In genomic region chr17:33746011-33746410, GRCm38 (mm10) we compare ENCODE assay signal across 8 mouse cellular contexts. TPM values are rescaled to one million over a fixed set of nuclear protein-coding genes. Genes with fewer than 3 reads are reported as not detected.
A peak's percentile ranks its signal among the peaks of the same experiment; 100 is the strongest.
DNase-seq lines count a peak whose midpoint lies in the region; ATAC-seq and TF ChIP-seq lines count a peak whose summit lies in the region.
"Had no signal": no experiment of that assay in that cellular context is flagged by ENCODE, and none has a peak within 500 bp of the region (broad histone marks: within the 10 kb centered on the region; RNA-seq: fewer than 3 reads in every experiment).

No protein-coding gene starts in this region.

- no peak overlapping the region for H3K4me2 ChIP-seq in midbrain, postnatal 0 days (ENCODE audit: low read depth, low read length, poor library complexity, severe bottlenecking)
- H3K4me2 ChIP-seq in intestine, embryonic 14.5 days (ENCODE audit: low read length): no peak overlapping the region

- TF ChIP-seq CTCF in midbrain, postnatal 0 days (IDR thresholded peaks at IDR 0.05): peak; percentile 70
- peak; percentile 78 for TF ChIP-seq CTCF in cortical plate, adult 2 months (IDR thresholded peaks at IDR 0.05; ENCODE audit: extremely low read depth, insufficient read depth, low read length)

- DNase-seq in midbrain, postnatal 0 days (ENCODE audit: low spot score): peak; percentile 56
- no peak for DNase-seq in midbrain, embryonic 10.5 days (ENCODE audit: low spot score)
- DNase-seq in intestine, embryonic 14.5 days (ENCODE audit: low spot score): no peak
- peak; percentile 51 to 57 for DNase-seq in lung, postnatal 4 days
- DNase-seq in thymus, postnatal 14 days: no peak
- no peak for DNase-seq in cerebellum, adult 9-10 months

- peaks cover 29% of the 10 kb centered on the region for H3K36me3 ChIP-seq in midbrain, postnatal 0 days (ENCODE audit: insufficient read depth, low read length)
- H3K36me3 ChIP-seq in midbrain, embryonic 10.5 days: peaks cover 62% of the 10 kb centered on the region
- peaks cover 48% of the 10 kb centered on the region for H3K36me3 ChIP-seq in intestine, embryonic 14.5 days (ENCODE audit: control insufficient read depth, insufficient read depth, low read length)

- H3K4me1 ChIP-seq in midbrain, postnatal 0 days (ENCODE audit: insufficient read depth, low read length): no peaks in the 10 kb centered on the region
- no peaks in the 10 kb centered on the region for H3K4me1 ChIP-seq in midbrain, embryonic 10.5 days
- H3K4me1 ChIP-seq in cortical plate, adult 2 months (ENCODE audit: control insufficient read depth, insufficient read depth, low read length): peaks cover 3% of the 10 kb centered on the region; the same call in 1 of the 2 replicates
- H3K4me1 ChIP-seq in intestine, embryonic 14.5 days (replicated peaks; ENCODE audit: control insufficient read depth, insufficient read depth, low read length): no peaks in the 10 kb centered on the region

- H3K9me3 ChIP-seq in midbrain, postnatal 0 days (ENCODE audit: low read length): no peaks in the 10 kb centered on the region
- H3K9me3 ChIP-seq in midbrain, embryonic 10.5 days (replicated peaks): peaks cover 8% of the 10 kb centered on the region; the same call in 1 of the 2 replicates
- no peaks in the 10 kb centered on the region for H3K9me3 ChIP-seq in intestine, embryonic 14.5 days (ENCODE audit: control insufficient read depth, low read length)

- WGBS in midbrain, postnatal 0 days: 73% methylated on average over 2 of the region's 2 CpGs
- WGBS in midbrain, embryonic 10.5 days: 83% methylated on average over 2 of the region's 2 CpGs
- WGBS in intestine, embryonic 14.5 days: 76% methylated on average over 2 of the region's 2 CpGs

- peak; percentile 44; the same call in 1 of the 2 replicates for ATAC-seq in midbrain, postnatal 0 days (ENCODE audit: low FRiP score)
- ATAC-seq in intestine, embryonic 14.5 days (replicated peaks; ENCODE audit: low FRiP score, low TSS enrichment, low read depth): peak; percentile 47; the same call in 1 of the 2 replicates

- TF ChIP-seq POLR2A in cortical plate, adult 2 months (IDR thresholded peaks at IDR 0.05; ENCODE audit: extremely low read depth, insufficient read depth, low read length): no peak

- H3K9ac ChIP-seq in midbrain, postnatal 0 days (replicated peaks; ENCODE audit: low read length, poor library complexity, severe bottlenecking): no peak overlapping the region
- H3K9ac ChIP-seq in intestine, embryonic 14.5 days (ENCODE audit: low read length): no peak overlapping the region

- no peak overlapping the region for H3K27ac ChIP-seq in midbrain, postnatal 0 days (ENCODE audit: low read depth, low read length)
- no peak overlapping the region for H3K27ac ChIP-seq in midbrain, embryonic 10.5 days (replicated peaks)
- H3K27ac ChIP-seq in cortical plate, adult 2 months (ENCODE audit: insufficient read depth, low read length): no peak overlapping the region
- H3K27ac ChIP-seq in intestine, embryonic 14.5 days (ENCODE audit: low read depth): no peak overlapping the region

- no peaks in the 10 kb centered on the region for H3K27me3 ChIP-seq in midbrain, postnatal 0 days (ENCODE audit: insufficient read depth, low read length)
- H3K27me3 ChIP-seq in midbrain, embryonic 10.5 days (ENCODE audit: low read depth, poor library complexity, severe bottlenecking): no peaks in the 10 kb centered on the region
- H3K27me3 ChIP-seq in intestine, embryonic 14.5 days (replicated peaks; ENCODE audit: control insufficient read depth, insufficient read depth, low read length): no peaks in the 10 kb centered on the region

- no peak overlapping the region for H3K4me3 ChIP-seq in midbrain, postnatal 0 days (ENCODE audit: low read depth, low read length)
- H3K4me3 ChIP-seq in midbrain, embryonic 10.5 days: no peak overlapping the region
- no peak overlapping the region for H3K4me3 ChIP-seq in cortical plate, adult 2 months (ENCODE audit: insufficient read depth, low read length)
- H3K4me3 ChIP-seq in intestine, embryonic 14.5 days (ENCODE audit: low read depth, low read length): no peak overlapping the region
- H3K4me3 ChIP-seq: erythroblast, embryonic 14.5 days had no signal

RNA-seq across cellular contexts. Expression of gene Rab11b, which starts 14.3 kb away (rescaled TPM):
- 120 and 158 TPM in 2 replicates for total RNA-seq in midbrain, postnatal 0 days (2014; rRNA removed)
- polyA plus RNA-seq in midbrain, postnatal 0 days (2015; fragmentation: Nextera tagmentation; extraction: Ambion mirVana): 607 and 619 TPM in 2 replicates
- 363 and 422 TPM in 2 replicates for polyA plus RNA-seq in midbrain, embryonic 10.5 days (2016; fragmentation: Nextera tagmentation; extraction: Ambion mirVana)
- polyA plus RNA-seq in cortical plate, adult 2 months (2012; rRNA removed): 470 and 487 TPM in 2 replicates
- 209 and 261 TPM in 2 replicates for polyA plus RNA-seq in intestine, embryonic 14.5 days (2014; fragmentation: Nextera tagmentation; extraction: Ambion mirVana)

RNA-seq across cellular contexts. Expression of gene March2, which starts 27.5 kb away (rescaled TPM):
- 90.1 and 100 TPM in 2 replicates for total RNA-seq in midbrain, postnatal 0 days (2014; rRNA removed)
- polyA plus RNA-seq in midbrain, postnatal 0 days (2015; fragmentation: Nextera tagmentation; extraction: Ambion mirVana): 65.2 and 65.9 TPM in 2 replicates
- polyA plus RNA-seq in midbrain, embryonic 10.5 days (2016; fragmentation: Nextera tagmentation; extraction: Ambion mirVana): 35.5 and 39.5 TPM in 2 replicates
- 127 and 137 TPM in 2 replicates for polyA plus RNA-seq in cortical plate, adult 2 months (2012; rRNA removed)
- 47.0 and 47.2 TPM in 2 replicates for polyA plus RNA-seq in intestine, embryonic 14.5 days (2014; fragmentation: Nextera tagmentation; extraction: Ambion mirVana)

RNA-seq across cellular contexts. Expression of gene Angptl4, which starts 35.6 kb away (rescaled TPM):
- total RNA-seq in midbrain, postnatal 0 days (2014; rRNA removed): 21.4 and 22.5 TPM in 2 replicates
- 27.5 and 33.5 TPM in 2 replicates for polyA plus RNA-seq in midbrain, postnatal 0 days (2015; fragmentation: Nextera tagmentation; extraction: Ambion mirVana)
- 17.7 and 20.7 TPM in 2 replicates for polyA plus RNA-seq in midbrain, embryonic 10.5 days (2016; fragmentation: Nextera tagmentation; extraction: Ambion mirVana)
- polyA plus RNA-seq in cortical plate, adult 2 months (2012; rRNA removed): 2.4 and 2.9 TPM in 2 replicates
- 18.0 and 22.0 TPM in 2 replicates for polyA plus RNA-seq in intestine, embryonic 14.5 days (2014; fragmentation: Nextera tagmentation; extraction: Ambion mirVana)
- polyA plus RNA-seq: erythroblast, embryonic 14.5 days had no signal

RNA-seq across cellular contexts. Expression of gene Hnrnpm, which starts 59.4 kb away (rescaled TPM):
- total RNA-seq in midbrain, postnatal 0 days (2014; rRNA removed): 48.7 and 58.1 TPM in 2 replicates
- polyA plus RNA-seq in midbrain, postnatal 0 days (2015; fragmentation: Nextera tagmentation; extraction: Ambion mirVana): 113 and 124 TPM in 2 replicates
- 511 and 521 TPM in 2 replicates for polyA plus RNA-seq in midbrain, embryonic 10.5 days (2016; fragmentation: Nextera tagmentation; extraction: Ambion mirVana)
- 146 and 158 TPM in 2 replicates for polyA plus RNA-seq in cortical plate, adult 2 months (2012; rRNA removed)
- polyA plus RNA-seq in intestine, embryonic 14.5 days (2014; fragmentation: Nextera tagmentation; extraction: Ambion mirVana): 309 and 366 TPM in 2 replicates

Comparison
In these comparisons a context has a peak if more than half of its experiments do, and no peak if none do; other contexts are left out.
1. DNase-seq: peak in midbrain, postnatal 0 days (single experiment) and lung, postnatal 4 days (2 of 2); none in midbrain, embryonic 10.5 days (single experiment), intestine, embryonic 14.5 days (single experiment), thymus, postnatal 14 days (single experiment) and cerebellum, adult 9-10 months (single experiment).